Mouse (Mus musculus) kidney, postnatal 0 days (tissue): ENCODE results near the gene Pak4. TPM values are rescaled to one million over a fixed set of nuclear protein-coding genes. Genes with fewer than 3 reads are reported as not detected.
A peak's percentile ranks its signal among the peaks of the same experiment; 100 is the strongest.

ENCODE experiments used
- ATAC-seq: fragments of 200-750 bp; cut with Nextera tagmentation; replicated peaks from 2 replicates; pipeline ENCODE4 v1.8.0; 2017; ENCODE audit warnings: low read depth, moderate number of reproducible peaks, moderate TSS enrichment, moderate library complexity; ENCODE audit not compliant: low FRiP score
- DNase-seq: peaks from one replicate; pipeline ENCODE4 v3.0.0-alpha.2; 2016; ENCODE audit warnings: low spot score
- H3K27ac ChIP-seq: fragments of 300-500 bp; sonication (generic); 2 replicates; pipeline ENCODE4 v1.5.1; 2014; ENCODE audit warnings: mild to moderate bottlenecking
- H3K27me3 ChIP-seq: fragments of 300-500 bp; sonication (generic); 2 replicates; pipeline ENCODE4 v1.6.1; 2014; ENCODE audit warnings: low read length, mixed read lengths; ENCODE audit not compliant: insufficient read depth
- H3K36me3 ChIP-seq: fragments of 300-500 bp; sonication (generic); 2 replicates; pipeline ENCODE4 v1.6.1; 2014; ENCODE audit warnings: low read length, mixed read lengths; ENCODE audit not compliant: insufficient read depth
- H3K4me1 ChIP-seq: fragments of 300-500 bp; sonication (generic); replicated peaks from 2 replicates; pipeline ENCODE4 v1.6.1; 2014; ENCODE audit warnings: antibody characterized with exemption, low read length, mixed read lengths; ENCODE audit not compliant: insufficient read depth
- H3K4me2 ChIP-seq: fragments of 300-500 bp; sonication (generic); 2 replicates; pipeline ENCODE4 v1.6.1; 2014; ENCODE audit warnings: mild to moderate bottlenecking, low read length, moderate library complexity, mixed read lengths
- H3K4me3 ChIP-seq: fragments of 300-500 bp; sonication (generic); replicated peaks from 2 replicates; pipeline ENCODE4 v1.5.1; 2014; ENCODE audit warnings: low read depth, low read length
- H3K9ac ChIP-seq: fragments of 300-500 bp; sonication (generic); 2 replicates; pipeline ENCODE4 v1.6.1; 2014; ENCODE audit warnings: low read depth, low read length
- H3K9me3 ChIP-seq: fragments of 300-500 bp; sonication (generic); replicated peaks from 2 replicates; pipeline ENCODE4 v1.6.1; 2016; ENCODE audit warnings: low read length, inconsistent platforms, mixed read lengths
- CTCF ChIP-seq: IDR thresholded peaks from 2 replicates; pipeline ENCODE4 v1.5.1; 2016; ENCODE audit warnings: antibody characterized with exemption, low read depth, mild to moderate bottlenecking, moderate library complexity
- WGBS: fragments of 180-500 bp; shearing (Covaris S2); extraction: QIAGEN DNeasy Blood & Tissue Kit; methylation state at CpG from one replicate; pipeline ENCODE4 v1.1.7; 2014; 5-methylcytosine and 5-hydroxymethylcytosine counted together
- polyA plus RNA-seq: library from polyadenylated mRNA; unstranded; fragments of >200 nt; fragmentation: Nextera tagmentation; extraction: Ambion mirVana; gene quantifications from 2 replicates; pipeline ENCODE4 v1.2.1, GENCODE M21; 2015

The Pak4 gene
- 33.5 and 36.6 TPM in 2 replicates for polyA plus RNA-seq

GRCm38 (mm10) chr7:28597642-28598446, at the start of gene Pak4, which contains the start of gene Samd4b:
Pak4 (minus strand) TSS chr7:28598185.
Samd4b (minus strand) TSS chr7:28598144.
- H3K36me3 ChIP-seq = no peaks in the 10 kb centered on the region
- peak within 1 kb of the TSS; percentile 81 for H3K9ac ChIP-seq
- peak within 1 kb of the TSS; percentile 90 for H3K27ac ChIP-seq
- DNase-seq (peak; percentile 99), ATAC-seq (peak; percentile 86)
- H3K4me1 ChIP-seq = peaks cover 42% of the 10 kb centered on the region
- TF ChIP-seq CTCF = peak; percentile 49; the same call in 1 of the 2 replicates
- H3K9me3 ChIP-seq = no peaks in the 10 kb centered on the region
- under 1% methylated on average over 66 of the region's 66 CpGs for WGBS
- peak within 1 kb of the TSS; percentile 68 for H3K4me3 ChIP-seq
- H3K27me3 ChIP-seq = no peaks in the 10 kb centered on the region
- peak within 1 kb of the TSS; percentile 92 for H3K4me2 ChIP-seq

DNA sequence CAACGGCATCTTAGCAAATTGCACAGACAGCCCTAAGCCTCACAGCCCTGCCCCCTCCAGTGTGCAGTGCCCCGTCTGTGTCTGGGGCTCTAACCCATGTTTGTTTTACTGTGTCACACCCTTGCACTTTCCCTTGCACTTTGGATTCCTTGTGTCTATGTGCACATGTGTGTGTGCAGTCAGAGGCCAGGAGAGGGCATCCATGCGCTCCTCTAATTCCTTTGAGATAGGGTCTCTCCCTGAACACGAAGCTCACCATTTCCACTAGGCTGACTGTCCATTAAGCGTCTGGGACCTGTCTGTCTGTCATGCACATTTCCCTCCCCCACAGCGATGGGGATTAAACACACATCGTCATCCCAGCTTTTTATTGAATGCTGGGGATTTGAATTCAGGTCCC, 49.0 kb upstream of the Pak4 start:
- no peak overlapping the region for H3K9ac ChIP-seq
- no peak overlapping the region for H3K4me3 ChIP-seq
- H3K27me3 ChIP-seq = no peaks in the 10 kb centered on the region
- H3K4me2 ChIP-seq = no peak overlapping the region
- DNase-seq (peak; percentile 28), ATAC-seq (no peak)
- H3K9me3 ChIP-seq = no peaks in the 10 kb centered on the region
- 43% methylated on average over 7 of the region's 7 CpGs for WGBS
- no peaks in the 10 kb centered on the region for H3K36me3 ChIP-seq
- H3K4me1 ChIP-seq = no peaks in the 10 kb centered on the region
- H3K27ac ChIP-seq = no peak overlapping the region
- peak; percentile 53; the same call in 1 of the 2 replicates for TF ChIP-seq CTCF

DNA sequence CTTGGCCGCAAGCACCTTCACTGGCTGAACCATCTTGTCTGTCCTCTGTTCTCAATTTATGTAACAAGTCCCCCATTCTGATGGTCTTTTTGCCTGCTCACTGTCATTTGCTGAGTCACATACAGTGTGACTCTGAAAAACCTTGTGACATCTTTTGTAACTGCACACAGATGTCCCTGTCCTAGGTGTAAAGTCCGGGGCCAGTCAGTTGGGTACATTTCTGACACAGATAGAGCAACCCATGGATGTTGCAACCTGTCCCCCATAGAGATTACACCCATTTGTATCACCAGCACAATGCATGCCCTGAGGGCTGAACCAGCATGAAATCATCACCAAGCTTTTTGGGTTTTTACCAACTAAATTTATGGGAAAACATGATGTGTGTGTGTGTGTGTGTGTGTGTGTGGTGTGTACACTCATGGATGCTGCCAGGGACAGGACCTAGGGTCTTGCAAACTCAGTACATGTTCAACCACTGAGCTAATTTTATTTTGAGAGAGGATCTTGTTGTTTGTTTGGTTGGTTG, 48.0 kb upstream of the Pak4 start:
- Histone ChIP-seq H3K36me3 (no peaks in the 10 kb centered on the region), H3K9ac (no peak overlapping the region), H3K27me3 (no peaks in the 10 kb centered on the region), H3K4me2 (no peak overlapping the region), H3K27ac (no peak overlapping the region), H3K4me1 (no peaks in the 10 kb centered on the region), H3K4me3 (no peak overlapping the region), H3K9me3 (no peaks in the 10 kb centered on the region)
- ATAC-seq = no peak
- no peak for TF ChIP-seq CTCF
- no peak for DNase-seq
- 77% methylated on average over 2 of the region's 2 CpGs for WGBS

DNA sequence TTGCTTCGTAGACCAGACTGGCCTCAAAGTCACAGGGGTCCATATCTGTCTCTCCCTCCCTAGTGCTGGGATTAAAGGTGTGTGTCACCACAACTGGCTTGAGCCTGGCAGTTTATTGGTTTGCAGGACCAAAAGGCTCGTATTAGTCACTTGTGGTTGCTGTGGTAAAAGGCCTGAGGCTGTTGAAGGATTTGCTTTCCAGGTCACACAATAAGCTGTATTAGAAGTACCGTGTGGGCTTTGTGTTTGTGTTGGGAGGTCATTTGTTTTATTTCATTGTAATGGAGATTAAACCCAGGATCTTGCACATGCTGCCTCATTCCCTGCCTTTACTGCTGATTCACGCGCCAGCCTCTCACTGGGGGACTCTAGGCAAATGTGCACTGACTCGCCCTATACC, 47.4 kb upstream of the Pak4 start:
- Histone ChIP-seq H3K4me1 (no peaks in the 10 kb centered on the region), H3K4me3 (no peak overlapping the region), H3K4me2 (no peak overlapping the region), H3K36me3 (no peaks in the 10 kb centered on the region), H3K27me3 (no peaks in the 10 kb centered on the region), H3K9ac (no peak overlapping the region), H3K9me3 (no peaks in the 10 kb centered on the region), H3K27ac (no peak overlapping the region)
- ATAC-seq = no peak
- no peak for TF ChIP-seq CTCF
- no peak for DNase-seq
- 74% methylated on average over 6 of the region's 6 CpGs for WGBS

- Histone ChIP-seq H3K4me3 (no peak overlapping the region), H3K4me2 (no peak overlapping the region), H3K9ac (no peak overlapping the region), H3K9me3 (no peaks in the 10 kb centered on the region), H3K27ac (no peak overlapping the region), H3K36me3 (no peaks in the 10 kb centered on the region), H3K4me1 (no peaks in the 10 kb centered on the region), H3K27me3 (no peaks in the 10 kb centered on the region)
- DNase-seq (no peak), ATAC-seq (no peak)
- no peak for TF ChIP-seq CTCF
- 27% methylated on average over 8 of the region's 8 CpGs for WGBS
These were observed 43.6 kb upstream of the Pak4 start for GRCm38 (mm10) chr7:28641546-28641945.

- Histone ChIP-seq H3K27ac (no peak overlapping the region), H3K4me3 (no peak overlapping the region), H3K4me1 (no peaks in the 10 kb centered on the region), H3K27me3 (no peaks in the 10 kb centered on the region), H3K9me3 (no peaks in the 10 kb centered on the region), H3K36me3 (no peaks in the 10 kb centered on the region), H3K9ac (no peak overlapping the region), H3K4me2 (no peak overlapping the region)
- no peak for ATAC-seq
- 17% methylated on average over 8 of the region's 8 CpGs for WGBS
- no peak for TF ChIP-seq CTCF
- no peak for DNase-seq
These were observed 39.5 kb upstream of the Pak4 start for GRCm38 (mm10) chr7:28637511-28637910.
